Mouse (Mus musculus) forebrain, embryonic 16.5 days (tissue): ENCODE results near the gene Slc6a19. TPM values are rescaled to one million over a fixed set of nuclear protein-coding genes. Genes with fewer than 3 reads are reported as not detected.

Source experiments
- ATAC-seq: fragments of 200-750 bp; cut with Nextera tagmentation; 2 replicates; pipeline ENCODE4 v1.8.0; 2017; ENCODE audit warnings: mild to moderate bottlenecking, moderate library complexity
- H3K27ac ChIP-seq: fragments of 300-500 bp; sonication (generic); 2 replicates; pipeline ENCODE4 v1.5.1; 2014; ENCODE audit warnings: low read length, control low read depth
- H3K27me3 ChIP-seq: fragments of 300-500 bp; sonication (generic); replicated peaks from 2 replicates; pipeline ENCODE4 v1.6.1; 2014; ENCODE audit warnings: low read length; ENCODE audit not compliant: control insufficient read depth, insufficient read depth
- H3K36me3 ChIP-seq: fragments of 300-500 bp; sonication (generic); 2 replicates; pipeline ENCODE4 v1.6.1; 2014; ENCODE audit not compliant: control insufficient read depth, insufficient read depth
- H3K4me1 ChIP-seq: fragments of 300-500 bp; sonication (generic); replicated peaks from 2 replicates; pipeline ENCODE4 v1.6.1; 2014; ENCODE audit warnings: low read length; ENCODE audit not compliant: control insufficient read depth, insufficient read depth
- H3K4me2 ChIP-seq: fragments of 300-500 bp; sonication (generic); 2 replicates; pipeline ENCODE4 v1.6.1; 2014; ENCODE audit warnings: mild to moderate bottlenecking, low read length, control low read depth
- H3K4me3 ChIP-seq: fragments of 300-500 bp; sonication (generic); replicated peaks from 2 replicates; pipeline ENCODE4 v1.5.1; 2014; ENCODE audit warnings: mild to moderate bottlenecking, low read length, control low read depth
- H3K9ac ChIP-seq: fragments of 300-500 bp; sonication (generic); replicated peaks from 2 replicates; pipeline ENCODE4 v1.6.1; 2014; ENCODE audit warnings: low read depth, low read length, control low read depth
- H3K9me3 ChIP-seq: fragments of 300-500 bp; sonication (generic); 2 replicates; pipeline ENCODE4 v1.6.1; 2016; ENCODE audit warnings: low read length; ENCODE audit not compliant: control insufficient read depth
- WGBS: fragments of 180-500 bp; shearing (Covaris S2); extraction: QIAGEN DNeasy Blood & Tissue Kit; methylation state at CpG from one replicate; pipeline ENCODE4 v1.1.7; 2014; 5-methylcytosine and 5-hydroxymethylcytosine counted together
- polyA plus RNA-seq: library from polyadenylated mRNA; unstranded; fragments of >200 nt; fragmentation: Nextera tagmentation; extraction: Ambion mirVana; gene quantifications from 2 replicates; pipeline ENCODE4 v1.2.1, GENCODE M21; 2015

Slc6a19 gene
- polyA plus RNA-seq, 1 experiment from 2014 or later, result 0.09 TPM

- Histone ChIP-seq H3K9ac (no peak overlapping the region), H3K36me3 (no peaks in the 10 kb centered on the region), H3K9me3 (no peaks in the 10 kb centered on the region), H3K4me1 (no peaks in the 10 kb centered on the region), H3K4me3 (no peak overlapping the region), H3K4me2 (no peak overlapping the region), H3K27me3 (no peaks in the 10 kb centered on the region), H3K27ac (no peak overlapping the region)
- no peak for ATAC-seq
- WGBS, result 81% methylated on average over 3 of the region's 3 CpGs
These were observed 49.7 kb downstream of the Slc6a19 start for GRCm38 (mm10) chr13:73654976-73655375.

DNA sequence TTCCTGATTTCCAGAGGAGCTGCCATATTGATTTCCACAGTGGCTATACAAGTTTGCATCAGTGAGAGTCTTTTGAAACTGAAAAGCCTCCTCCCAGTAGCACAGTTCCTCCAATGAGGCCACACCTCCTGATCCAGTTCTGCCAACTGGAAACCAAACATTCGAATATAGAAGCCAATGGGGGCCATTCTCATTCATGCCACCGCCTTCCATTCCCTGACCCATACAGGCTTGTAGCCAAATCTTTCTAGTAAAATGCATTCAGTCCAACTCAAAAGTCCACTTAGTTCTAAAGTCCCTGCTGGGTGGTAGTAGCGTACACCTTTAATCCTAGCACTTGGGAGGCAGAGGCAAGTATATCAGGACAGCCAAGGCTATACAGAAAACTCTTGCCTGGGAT, 51.4 kb downstream of the Slc6a19 start:
- Histone ChIP-seq H3K27ac (no peak overlapping the region), H3K36me3 (no peaks in the 10 kb centered on the region), H3K4me3 (no peak overlapping the region), H3K9ac (no peak overlapping the region), H3K27me3 (no peaks in the 10 kb centered on the region), H3K9me3 (no peaks in the 10 kb centered on the region), H3K4me1 (no peaks in the 10 kb centered on the region), H3K4me2 (no peak overlapping the region)
- 76% methylated on average over 3 of the region's 3 CpGs for WGBS
- ATAC-seq, result no peak

DNA sequence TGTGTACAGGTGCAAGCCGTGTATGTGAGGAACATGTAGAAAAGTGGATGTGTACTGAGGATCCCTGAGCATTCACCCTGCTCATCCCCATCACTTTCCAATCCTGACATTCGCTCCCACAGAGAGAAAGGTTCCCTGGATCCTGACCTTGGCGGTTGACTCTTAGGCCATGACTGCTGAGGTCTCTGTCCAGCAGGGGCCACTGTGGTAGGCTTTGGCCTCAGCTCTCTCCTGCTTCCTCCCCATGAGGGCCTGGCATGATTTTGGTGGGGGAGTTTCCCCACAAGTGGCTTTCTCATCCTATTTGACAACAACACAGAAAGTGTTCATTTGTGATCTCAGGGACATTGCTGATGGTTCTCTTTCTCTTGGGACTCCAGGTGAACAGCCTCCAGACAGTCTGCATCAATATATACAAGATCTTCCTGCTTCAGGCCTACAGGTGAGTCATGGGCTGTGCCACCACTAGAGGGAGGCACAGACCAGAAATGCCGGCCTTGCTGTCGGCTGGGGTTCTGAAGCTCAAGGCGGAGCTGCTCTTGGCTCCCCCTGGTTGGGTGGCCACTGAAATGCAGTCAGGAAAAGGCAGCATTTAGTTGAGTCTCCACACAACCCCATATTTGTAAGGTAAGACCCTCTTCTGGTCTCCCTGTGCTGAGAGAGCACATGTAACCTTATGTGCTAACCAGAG, 58.1 kb downstream of the Slc6a19 start:
- ATAC-seq, result peak; percentile 55; the same call in 1 of the 2 replicates
- H3K27me3 ChIP-seq, result no peaks in the 10 kb centered on the region
- H3K4me3 ChIP-seq, result no peak overlapping the region
- H3K27ac ChIP-seq, result no peak overlapping the region
- no peak overlapping the region for H3K9ac ChIP-seq
- 40% methylated on average over 6 of the region's 6 CpGs for WGBS
- H3K36me3 ChIP-seq, result no peaks in the 10 kb centered on the region
- no peaks in the 10 kb centered on the region for H3K4me1 ChIP-seq
- H3K9me3 ChIP-seq, result no peaks in the 10 kb centered on the region
- no peak overlapping the region for H3K4me2 ChIP-seq

- Histone ChIP-seq H3K4me2 (no peak overlapping the region), H3K4me1 (no peaks in the 10 kb centered on the region), H3K36me3 (no peaks in the 10 kb centered on the region), H3K27ac (no peak overlapping the region), H3K9ac (no peak overlapping the region), H3K9me3 (no peaks in the 10 kb centered on the region), H3K4me3 (no peak overlapping the region), H3K27me3 (no peaks in the 10 kb centered on the region)
- no peak for ATAC-seq
- 90% methylated on average over 4 of the region's 4 CpGs for WGBS
These were observed 63.4 kb downstream of the Slc6a19 start for GRCm38 (mm10) chr13:73641296-73641695.

GRCm38 (mm10) chr13:73637826-73638225, 66.8 kb downstream of the Slc6a19 start:
- no peak overlapping the region for H3K4me2 ChIP-seq
- no peaks in the 10 kb centered on the region for H3K27me3 ChIP-seq
- no peaks in the 10 kb centered on the region for H3K9me3 ChIP-seq
- no peak overlapping the region for H3K4me3 ChIP-seq
- H3K36me3 ChIP-seq, result peaks cover 4% of the 10 kb centered on the region
- WGBS, result 92% methylated on average over 5 of the region's 6 CpGs
- no peaks in the 10 kb centered on the region for H3K4me1 ChIP-seq
- H3K9ac ChIP-seq, result no peak overlapping the region
- H3K27ac ChIP-seq, result no peak overlapping the region
- no peak for ATAC-seq

DNA sequence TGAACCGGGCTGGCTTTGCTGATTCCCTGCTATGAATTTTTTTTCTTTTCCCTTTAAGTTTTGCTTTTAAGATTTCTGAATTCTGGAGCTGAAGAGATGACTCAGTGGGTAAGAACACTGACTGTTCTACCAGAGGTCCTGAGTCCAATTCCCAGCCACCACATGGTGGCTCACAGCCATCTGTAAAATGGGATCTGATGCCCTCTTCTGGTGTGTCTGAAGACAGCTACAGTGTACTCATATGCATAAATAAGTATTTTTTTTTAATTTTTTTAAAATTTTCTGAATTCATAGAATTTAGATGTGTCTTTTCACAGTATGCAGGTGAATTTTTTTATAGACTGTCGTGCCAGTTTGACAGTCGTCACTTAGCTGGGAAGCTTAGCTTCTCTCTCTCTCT, 72.8 kb downstream of the Slc6a19 start:
- WGBS, result 93% methylated on average over 3 of the region's 3 CpGs
- Histone ChIP-seq H3K4me1 (peaks cover 21% of the 10 kb centered on the region), H3K36me3 (peaks cover 4% of the 10 kb centered on the region), H3K27ac (no peak overlapping the region), H3K4me3 (no peak overlapping the region), H3K27me3 (no peaks in the 10 kb centered on the region), H3K9ac (no peak overlapping the region), H3K4me2 (no peak overlapping the region), H3K9me3 (no peaks in the 10 kb centered on the region)
- ATAC-seq, result no peak

Other genes with a start within 250 kb of the Slc6a19 start
- 62.3 and 64.7 TPM in 2 replicates for gene Lpcat1, start 237.7 kb downstream of the Slc6a19 start, polyA plus RNA-seq
- gene Slc6a3, start 168.1 kb downstream of the Slc6a19 start, polyA plus RNA-seq, result 0.14 and 1.1 TPM in 2 replicates
- gene Clptm1l, start 100.9 kb downstream of the Slc6a19 start, polyA plus RNA-seq, result 125 and 130 TPM in 2 replicates
- 5.5 and 7.6 TPM in 2 replicates for gene Tert, start 78.0 kb downstream of the Slc6a19 start, polyA plus RNA-seq
- not detected in 2 replicates for gene Slc6a18, start 26.8 kb downstream of the Slc6a19 start, polyA plus RNA-seq
- gene Slc12a7, start 28.2 kb upstream of the Slc6a19 start, polyA plus RNA-seq, result 13.5 and 14.9 TPM in 2 replicates
- 11.0 and 12.2 TPM in 2 replicates for gene Nkd2, start 142.8 kb upstream of the Slc6a19 start, polyA plus RNA-seq
- 16.5 and 18.9 TPM in 2 replicates for gene Trip13, start 232.9 kb upstream of the Slc6a19 start, polyA plus RNA-seq
- gene Brd9, start 232.9 kb upstream of the Slc6a19 start, polyA plus RNA-seq, result 102 and 104 TPM in 2 replicates